Mouse (Mus musculus): Measurements from ENCODE around the gene Scnn1b.

DNA sequence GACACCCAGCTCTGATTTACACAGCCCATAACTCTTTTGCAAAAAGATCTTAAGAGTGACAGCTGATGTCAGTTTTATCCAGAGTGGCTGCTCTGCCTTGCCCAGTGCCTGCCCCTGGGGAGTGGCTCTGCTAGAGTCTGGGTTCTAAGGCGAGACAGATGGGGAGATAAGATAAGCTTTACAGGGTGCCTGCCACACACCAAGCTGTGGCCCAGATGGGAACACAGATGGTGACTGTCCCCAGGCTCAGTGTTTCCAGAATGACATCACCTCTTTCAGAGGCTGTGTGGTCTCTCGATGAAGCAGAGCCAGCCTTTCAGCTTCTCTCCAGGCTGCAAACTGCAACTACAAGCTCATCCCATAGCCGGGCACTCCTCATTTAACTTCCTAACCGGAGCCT is 74.9 kb downstream of the Scnn1b start:
- no peak for TF ChIP-seq CTCF (IDR thresholded peaks at IDR 0.05; ENCODE audit: control insufficient read depth, insufficient read depth, insufficient read length)
- no peak for TF ChIP-seq CEBPB (IDR thresholded peaks at IDR 0.05; ENCODE audit: low read depth)
- no peak for TF ChIP-seq USF1 (IDR thresholded peaks at IDR 0.05; ENCODE audit: low read depth)

Measured in C2C12 (cell line).